8 mouse cellular contexts compared by ENCODE assay signal in the genomic region with DNA sequence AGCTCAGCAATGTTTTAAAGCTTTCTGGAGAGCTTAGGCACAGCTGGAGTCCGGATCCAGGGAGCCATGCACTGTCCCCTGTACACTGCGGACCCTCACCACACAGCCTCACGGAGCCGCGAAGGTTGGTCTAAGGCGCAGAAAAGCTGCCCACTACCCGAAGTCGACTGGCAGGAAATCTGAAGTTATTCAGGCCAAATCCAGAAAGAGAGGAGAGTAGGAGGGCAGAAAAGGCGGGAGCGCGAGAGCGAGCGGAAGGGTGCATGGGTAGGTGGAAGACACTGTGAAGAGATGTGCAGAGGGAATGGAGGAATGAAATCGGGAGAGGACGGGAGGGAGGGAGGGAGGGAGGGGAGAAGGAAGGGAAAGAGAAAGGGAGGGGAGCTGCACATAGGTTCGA. TPM values are rescaled to one million over a fixed set of nuclear protein-coding genes. Genes with fewer than 3 reads are reported as not detected.
A peak's percentile ranks its signal among the peaks of the same experiment; 100 is the strongest.
DNase-seq lines count a peak whose midpoint lies in the region; ATAC-seq and TF ChIP-seq lines count a peak whose summit lies in the region.

No protein-coding gene starts in this region.

- no peak for TF ChIP-seq CTCF in kidney, adult 2 months (conservative IDR thresholded peaks at IDR 0.05; ENCODE audit: insufficient read depth, insufficient read length, low read depth, low read length)
- TF ChIP-seq CTCF in MEL (IDR thresholded peaks at IDR 0.05 in 2 of 3, conservative IDR thresholded peaks at IDR 0.05 in 1 of 3; ENCODE audit: control insufficient read depth in 1 of 3, insufficient read depth in 1 of 3, low read depth in 2 of 3, low read length in 3 of 3, poor library complexity in 1 of 3, severe bottlenecking in 1 of 3): no peak
- TF ChIP-seq CTCF in olfactory bulb, adult 2 months (IDR thresholded peaks at IDR 0.05; ENCODE audit: insufficient read depth, low read depth, low read length): no peak

- no peak for TF ChIP-seq POLR2A in kidney, adult 2 months (IDR thresholded peaks at IDR 0.05; ENCODE audit: low read depth, low read length)
- TF ChIP-seq POLR2A in MEL (IDR thresholded peaks at IDR 0.05; ENCODE audit: control insufficient read depth in 1 of 2, insufficient read depth in 1 of 2, low read depth in 1 of 2, low read length in 2 of 2, poor library complexity in 1 of 2): no peak
- TF ChIP-seq POLR2A in olfactory bulb, adult 2 months (IDR thresholded peaks at IDR 0.05; ENCODE audit: insufficient read depth, low read depth, low read length): no peak

- H3K9ac ChIP-seq in MEL (ENCODE audit: control insufficient read depth, low read depth, low read length, poor library complexity, severe bottlenecking): peak overlapping the region; percentile 37; the same call in 1 of the 2 replicates
- H3K9ac ChIP-seq in forebrain, embryonic 12.5 days: peak overlapping the region; percentile 55
- peak overlapping the region; percentile 49 for H3K9ac ChIP-seq in limb, embryonic 11.5 days (ENCODE audit: low read length)

- ATAC-seq in forebrain, embryonic 12.5 days (ENCODE audit: low FRiP score): peak; percentile 71
- peak; percentile 59 for ATAC-seq in limb, embryonic 11.5 days (ENCODE audit: insufficient number of reproducible peaks, low FRiP score, low TSS enrichment, low read depth)

- no peak overlapping the region for H3K27ac ChIP-seq in kidney, adult 2 months (ENCODE audit: insufficient read depth, low read depth, low read length)
- H3K27ac ChIP-seq in MEL (ENCODE audit: control insufficient read depth, low read depth, low read length): no peak overlapping the region
- H3K27ac ChIP-seq in forebrain, embryonic 12.5 days: no peak overlapping the region
- no peak overlapping the region for H3K27ac ChIP-seq in limb, embryonic 11.5 days (replicated peaks; ENCODE audit: low read depth, low read length)
- no peak overlapping the region; the same call in 1 of the 2 replicates for H3K27ac ChIP-seq in olfactory bulb, adult 2 months (ENCODE audit: insufficient read depth, low read depth, low read length)

- H3K4me2 ChIP-seq in forebrain, embryonic 12.5 days: peak overlapping the region; percentile 72
- peak overlapping the region; percentile 61 for H3K4me2 ChIP-seq in limb, embryonic 11.5 days (ENCODE audit: low read depth, severe bottlenecking)

- TF ChIP-seq EP300 in MEL (IDR thresholded peaks at IDR 0.05; ENCODE audit: low read depth in 1 of 2, low read length in 2 of 2): no peak

- no peaks in the 10 kb centered on the region for H3K9me3 ChIP-seq in MEL (replicated peaks; ENCODE audit: insufficient read depth, low read length)
- no peaks in the 10 kb centered on the region for H3K9me3 ChIP-seq in forebrain, embryonic 12.5 days
- H3K9me3 ChIP-seq in limb, embryonic 11.5 days (ENCODE audit: control insufficient read depth, low read length): no peaks in the 10 kb centered on the region

- peak overlapping the region; percentile 14; the same call in 1 of the 2 replicates for H3K4me3 ChIP-seq in kidney, adult 2 months (ENCODE audit: insufficient read depth, low read depth, low read length)
- H3K4me3 ChIP-seq in MEL (ENCODE audit: control insufficient read depth in 1 of 2, insufficient read depth in 1 of 2, low read depth in 2 of 2, low read length in 2 of 2): peak overlapping the region; percentile 29 to 42; a peak in 3 of 4 replicates
- H3K4me3 ChIP-seq in forebrain, embryonic 12.5 days (replicated peaks): peak overlapping the region; percentile 42
- H3K4me3 ChIP-seq in limb, embryonic 11.5 days (ENCODE audit: low read depth, low read length): peak overlapping the region; percentile 22
- peak overlapping the region; percentile 41 for H3K4me3 ChIP-seq in olfactory bulb, adult 2 months (ENCODE audit: insufficient read depth, low read depth, low read length)

- H3K36me3 ChIP-seq in kidney, adult 2 months (ENCODE audit: control insufficient read depth, insufficient read depth, low read length): no peaks in the 10 kb centered on the region
- H3K36me3 ChIP-seq in MEL (ENCODE audit: control insufficient read depth in 1 of 2, insufficient read depth in 2 of 2, low read length in 2 of 2): peaks cover 0 to 2% of the 10 kb centered on the region in 2 experiments; a peak in 1 of 4 replicates
- no peaks in the 10 kb centered on the region for H3K36me3 ChIP-seq in forebrain, embryonic 12.5 days (replicated peaks)
- H3K36me3 ChIP-seq in limb, embryonic 11.5 days (ENCODE audit: control insufficient read depth, insufficient read depth, low read length): no peaks in the 10 kb centered on the region

- H3K4me1 ChIP-seq in kidney, adult 2 months (ENCODE audit: control insufficient read depth, insufficient read depth, low read length): no peaks in the 10 kb centered on the region
- peaks cover 0 to 6% of the 10 kb centered on the region in 2 experiments; a peak in 2 of 4 replicates for H3K4me1 ChIP-seq in MEL (ENCODE audit: control insufficient read depth in 1 of 2, insufficient read depth in 2 of 2, low read length in 2 of 2)
- H3K4me1 ChIP-seq in forebrain, embryonic 12.5 days: peaks cover 11% of the 10 kb centered on the region; the same call in 1 of the 2 replicates
- H3K4me1 ChIP-seq in limb, embryonic 11.5 days (ENCODE audit: control insufficient read depth, insufficient read depth, low read length): 0 out of 2 replicates have a peak, but pooled peaks cover 7% of the 10 kb centered on the region
- H3K4me1 ChIP-seq in olfactory bulb, adult 2 months (ENCODE audit: control insufficient read depth, insufficient read depth, low read length): peaks cover 7% of the 10 kb centered on the region

- no peaks in the 10 kb centered on the region for H3K27me3 ChIP-seq in kidney, adult 2 months (replicated peaks; ENCODE audit: control insufficient read depth, insufficient read depth, low read length)
- H3K27me3 ChIP-seq in MEL (ENCODE audit: control insufficient read depth in 1 of 2, insufficient read depth in 2 of 2, low read length in 2 of 2): no peaks in the 10 kb centered on the region; a peak in 1 of 4 replicates
- peaks cover 17% of the 10 kb centered on the region; the same call in 1 of the 2 replicates for H3K27me3 ChIP-seq in forebrain, embryonic 12.5 days
- H3K27me3 ChIP-seq in limb, embryonic 11.5 days (ENCODE audit: control insufficient read depth, insufficient read depth, low read length): no peaks in the 10 kb centered on the region

- 4% methylated on average over 16 of the region's 16 CpGs for WGBS in kidney, adult 2 months
- WGBS in forebrain, embryonic 12.5 days: under 1% methylated on average over 16 of the region's 16 CpGs
- under 1% methylated on average over 16 of the region's 16 CpGs for WGBS in limb, embryonic 11.5 days
- under 1% methylated on average over 16 of the region's 16 CpGs for WGBS in olfactory bulb, adult 2 months

- H3K79me2 ChIP-seq in MEL (ENCODE audit: control insufficient read depth, insufficient read depth, low read length, poor library complexity): no peaks in the 10 kb centered on the region

- no peak for TF ChIP-seq RAD21 in MEL (IDR thresholded peaks at IDR 0.05; ENCODE audit: low read depth, low read length)

- peak; percentile 1 for DNase-seq in kidney, adult 2 months
- DNase-seq in kidney, postnatal 10 days: no peak
- DNase-seq in MEL (ENCODE audit: low read depth, low spot score): peak; percentile 17
- DNase-seq in limb, embryonic 11.5 days (ENCODE audit: low spot score): peak; percentile 65
- no peak for DNase-seq in spleen, adult 12 weeks (ENCODE audit: low spot score)
- DNase-seq in lung, postnatal 10 days: no peak

TF ChIP-seq in MEL, 35 proteins besides CTCF, POLR2A, EP300 and RAD21:
- TF ChIP-seq MAX (IDR thresholded peaks at IDR 0.05; ENCODE audit: low read length): no peak
- TF ChIP-seq MXI1 (IDR thresholded peaks at IDR 0.05; ENCODE audit: low read depth, low read length): no peak
- no peak for TF ChIP-seq MEF2A (IDR thresholded peaks at IDR 0.05; ENCODE audit: extremely low read depth, insufficient replicate concordance, low read depth, low read length, poor library complexity, severe bottlenecking)
- no peak for TF ChIP-seq ELF1 (IDR thresholded peaks at IDR 0.05; ENCODE audit: low read depth, low read length)
- no peak for TF ChIP-seq ETS1 (IDR thresholded peaks at IDR 0.05; ENCODE audit: low read depth, low read length)
- no peak for TF ChIP-seq POLR2AphosphoS5 (IDR thresholded peaks at IDR 0.05; ENCODE audit: borderline replicate concordance, low read depth, low read length)
- no peak for TF ChIP-seq MAFK (IDR thresholded peaks at IDR 0.05; ENCODE audit: borderline replicate concordance, low read depth, low read length)
- no peak for TF ChIP-seq SMC3 (IDR thresholded peaks at IDR 0.05; ENCODE audit: low read depth, low read length)
- TF ChIP-seq CHD2 (IDR thresholded peaks at IDR 0.05; ENCODE audit: low read length): no peak
- TF ChIP-seq SIN3A (IDR thresholded peaks at IDR 0.05; ENCODE audit: low read length): no peak
- TF ChIP-seq ZKSCAN1 (IDR thresholded peaks at IDR 0.05; ENCODE audit: low read depth, low read length): no peak
- no peak for TF ChIP-seq CHD1 (IDR thresholded peaks at IDR 0.05; ENCODE audit: low read depth, low read length)
- TF ChIP-seq HCFC1 (IDR thresholded peaks at IDR 0.05; ENCODE audit: low read depth, low read length): no peak
- no peak for TF ChIP-seq TCF12 (IDR thresholded peaks at IDR 0.05; ENCODE audit: low read depth, low read length)
- no peak for TF ChIP-seq MYC (IDR thresholded peaks at IDR 0.05; ENCODE audit: low read depth, low read length)
- no peak for TF ChIP-seq E2F4 (IDR thresholded peaks at IDR 0.05; ENCODE audit: borderline replicate concordance, low read depth, low read length)
- TF ChIP-seq MAZ (IDR thresholded peaks at IDR 0.05; ENCODE audit: low read depth, low read length): no peak
- TF ChIP-seq USF2 (IDR thresholded peaks at IDR 0.05; ENCODE audit: borderline replicate concordance in 1 of 2, insufficient read depth in 1 of 2, low read depth in 1 of 2, low read length in 2 of 2): no peak
- no peak for TF ChIP-seq NELFE (IDR thresholded peaks at IDR 0.05; ENCODE audit: low read depth, low read length)
- no peak for TF ChIP-seq TAL1 (IDR thresholded peaks at IDR 0.05; ENCODE audit: low read length)
TF ChIP-seq in MEL: peak in this region for 0.

RNA-seq across cellular contexts. Expression of gene Kdm8, which starts 51.2 kb away (rescaled TPM):
- 3.2 and 3.3 TPM in 2 replicates for polyA plus RNA-seq in kidney, adult 2 months (2012; rRNA removed)
- 10.3 and 14.7 TPM in 2 replicates for total RNA-seq in MEL (2012; rRNA removed)
- polyA plus RNA-seq in MEL (2012; ENCODE audit: insufficient read depth in 1 of 2, insufficient read length in 2 of 2, low read depth in 1 of 2, low replicate concordance in 2 of 2, missing spikeins in 1 of 2): 10 to 100 TPM in 1 of 2 experiments, not detected in 1; 11.6 TPM
- polyA plus RNA-seq in forebrain, embryonic 12.5 days (2016; fragmentation: Nextera tagmentation; extraction: Ambion mirVana): 8.4 and 10.9 TPM in 2 replicates
- 15.2 and 16.0 TPM in 2 replicates for polyA plus RNA-seq in limb, embryonic 11.5 days (2014; fragmentation: Nextera tagmentation; extraction: Ambion mirVana)
- polyA plus RNA-seq in olfactory bulb, adult 2 months (2012; ENCODE audit: insufficient read depth, insufficient read length, low replicate concordance, missing spikeins): not detected in 2 replicates

Comparison
In these comparisons a context has a peak if more than half of its experiments do, and no peak if none do; other contexts are left out.
1. DNase-seq: peak in kidney, adult 2 months (single experiment), MEL (single experiment) and limb, embryonic 11.5 days (single experiment); none in kidney, postnatal 10 days (single experiment), spleen, adult 12 weeks (single experiment) and lung, postnatal 10 days (single experiment).
2. Peak in every context shown above with its lines, with median percentiles within 50 percentile points of each other: H3K4me3 ChIP-seq and H3K9ac ChIP-seq.